Mouse (Mus musculus): Measurements from ENCODE around the gene Pm20d1.
"Not testable (repeated sequence)": the region's sequence is repeated elsewhere in the genome, so short reads cannot be mapped to it uniquely, and the experiment has no call there.

Pm20d1 gene

DNA sequence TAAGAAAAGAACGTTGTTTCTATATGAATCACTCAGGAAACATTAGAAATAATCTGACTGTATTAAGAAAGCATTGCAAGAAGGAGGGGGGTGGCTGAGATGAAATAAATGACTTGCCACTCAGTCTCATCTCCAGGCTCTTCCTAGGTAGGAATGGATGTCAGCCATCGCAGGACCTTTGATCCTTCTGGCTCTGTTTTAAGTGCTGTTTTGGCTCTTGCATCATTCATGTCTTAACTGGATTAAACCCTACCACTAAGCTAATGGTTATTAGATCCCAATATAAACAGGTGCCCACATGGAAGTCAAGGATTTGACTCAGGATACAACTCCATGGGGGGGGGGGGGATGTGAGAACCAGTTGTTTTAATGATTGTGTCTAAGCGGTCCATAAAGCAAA is 2.0 kb upstream of the Pm20d1 start:
- DNase-seq, result no peak

DNA sequence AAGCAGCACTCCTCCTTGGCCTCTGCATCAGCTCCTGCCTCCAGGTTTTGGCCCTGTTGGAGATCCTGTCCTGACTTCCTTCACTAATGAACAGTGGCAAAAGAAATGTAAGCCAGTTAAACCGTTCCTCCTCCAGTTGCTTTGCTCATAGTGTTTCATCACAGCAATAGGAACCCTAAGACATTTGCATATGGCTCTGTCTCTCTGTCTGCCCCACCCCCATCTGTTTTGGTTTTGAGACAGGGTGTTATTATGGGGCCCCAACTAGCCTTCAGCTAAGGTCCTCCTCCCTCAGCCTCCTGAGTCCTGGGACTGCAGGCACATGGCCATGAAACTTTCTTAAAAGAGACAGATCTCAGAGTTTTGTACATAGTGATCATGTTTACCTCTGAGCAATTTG is 2.8 kb downstream of the Pm20d1 start:
- no peak for DNase-seq

- DNase-seq, result no peak
Observed at GRCm38 (mm10) chr1:131801071-131801470, 3.9 kb downstream of the Pm20d1 start.

DNA sequence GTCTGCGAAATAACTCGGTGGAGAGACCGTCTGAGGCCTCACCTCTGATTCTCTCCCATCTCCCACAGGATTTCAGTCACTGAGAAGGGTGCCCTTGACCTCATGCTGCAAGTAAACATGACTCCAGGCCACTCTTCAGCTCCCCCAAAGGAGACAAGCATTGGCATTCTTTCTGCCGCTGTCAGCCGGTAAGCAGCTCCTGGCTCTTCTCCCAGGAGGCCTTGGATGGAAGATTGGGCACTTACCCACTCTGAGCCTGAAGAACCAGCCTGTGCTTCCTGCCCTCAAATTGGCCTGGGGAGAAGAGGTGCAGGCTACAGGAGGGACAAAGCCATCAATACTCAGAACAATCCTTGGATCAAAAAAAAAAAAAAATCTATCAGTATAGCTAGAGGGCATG is 5.5 kb downstream of the Pm20d1 start:
- DNase-seq, result no peak

GRCm38 (mm10) chr1:131804166-131804565 is 7.0 kb downstream of the Pm20d1 start:
- no peak for DNase-seq

DNA sequence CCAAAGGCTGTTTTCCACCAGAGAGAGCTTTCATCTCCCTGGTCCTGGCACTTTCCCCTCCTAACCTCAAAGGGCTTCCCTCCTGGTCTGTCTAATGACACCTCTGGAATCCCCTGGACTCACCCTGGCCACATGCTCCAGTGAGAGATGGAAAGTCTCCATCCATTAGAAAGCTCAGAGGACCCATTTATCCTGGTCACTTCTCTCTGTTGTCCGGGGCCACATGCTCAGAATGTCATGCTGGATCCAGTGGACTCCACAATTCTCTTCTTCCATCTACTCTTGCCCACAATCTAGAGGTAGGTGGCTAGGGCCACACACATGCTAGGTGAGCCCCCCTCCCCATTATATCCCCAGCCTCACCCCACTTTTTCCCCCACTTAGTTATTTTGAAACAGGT is 11.8 kb downstream of the Pm20d1 start:
- DNase-seq, result no peak

- no peak for DNase-seq
Observed at GRCm38 (mm10) chr1:131809651-131810050, 12.5 kb downstream of the Pm20d1 start.

- DNase-seq, result no peak
Observed at GRCm38 (mm10) chr1:131811393-131811792, 14.2 kb downstream of the Pm20d1 start.

GRCm38 (mm10) chr1:131812006-131812405 is 14.8 kb downstream of the Pm20d1 start:
- DNase-seq, result no peak

DNA sequence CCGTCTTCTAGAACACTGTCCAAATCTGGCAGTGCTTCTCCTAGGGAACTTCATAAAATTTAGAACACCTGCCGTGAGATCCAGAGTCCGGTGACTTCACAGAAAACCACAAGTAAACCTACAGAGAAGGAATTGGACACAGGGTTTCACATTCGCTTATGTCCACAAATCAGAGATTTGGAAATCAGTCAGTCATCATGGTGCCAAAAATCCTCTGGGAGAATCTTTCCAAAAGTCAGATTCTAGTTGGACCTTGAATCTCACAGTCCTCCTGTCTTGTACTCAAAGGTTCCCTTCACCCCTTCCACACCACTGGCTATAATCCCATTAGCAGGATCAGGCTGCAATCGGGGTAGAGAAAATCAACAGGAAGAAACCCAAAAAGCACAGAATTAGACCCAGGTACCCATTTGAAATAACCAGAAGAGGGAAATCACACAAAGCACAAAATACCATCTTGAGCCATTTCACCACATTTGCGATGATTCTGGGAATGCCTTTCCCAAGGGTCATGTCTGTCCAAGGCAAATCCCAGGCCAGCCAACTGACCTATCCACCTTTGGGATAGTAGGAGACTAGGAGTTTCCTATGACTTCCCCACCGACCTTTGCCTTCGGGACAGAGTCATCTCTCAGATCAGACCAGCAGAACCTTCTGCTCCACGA is 15.6 kb downstream of the Pm20d1 start:
- DNase-seq, result no peak

GRCm38 (mm10) chr1:131813731-131814130 is 16.6 kb downstream of the Pm20d1 start:
- DNase-seq, result no peak

DNA sequence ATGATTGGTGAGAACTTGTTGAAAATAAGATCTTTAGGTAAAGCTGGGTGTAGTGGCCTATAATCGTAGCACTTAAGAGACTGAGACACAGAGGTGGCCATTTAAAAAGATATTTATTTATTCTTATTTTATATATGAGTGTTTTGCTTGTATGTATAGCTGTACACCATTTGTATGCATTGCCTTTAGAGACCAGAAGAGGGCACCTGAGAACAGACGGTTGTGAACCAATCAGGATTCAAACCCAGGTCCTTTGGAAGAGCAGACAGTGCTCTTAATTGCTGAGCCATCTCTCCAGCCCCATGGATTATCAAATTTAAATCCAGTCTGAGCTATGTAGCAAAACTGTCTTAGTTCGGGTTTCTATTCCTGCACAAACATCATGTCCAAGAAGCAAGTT is 17.0 kb downstream of the Pm20d1 start:
- no peak for DNase-seq

DNA sequence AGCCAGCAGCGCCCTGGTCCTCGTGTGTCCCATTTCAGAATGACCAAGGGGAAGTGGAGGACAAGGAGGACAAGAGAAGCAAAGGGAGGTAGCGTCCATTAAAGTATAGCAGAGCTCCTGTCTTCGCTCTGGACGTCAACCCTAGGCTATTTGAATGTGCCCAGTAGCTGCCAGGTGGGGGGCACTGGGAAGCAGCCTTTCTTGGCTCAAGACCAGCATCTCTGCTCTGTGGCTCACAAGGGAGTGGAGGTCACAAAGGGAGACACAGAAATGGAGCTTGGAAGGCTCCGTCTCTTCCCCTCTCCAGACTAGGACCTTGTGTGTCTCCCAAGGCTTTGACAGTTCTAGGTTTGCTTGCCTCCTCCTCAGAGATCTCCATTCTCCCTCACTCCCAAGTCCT is 19.7 kb downstream of the Pm20d1 start:
- DNase-seq, result no peak

DNA sequence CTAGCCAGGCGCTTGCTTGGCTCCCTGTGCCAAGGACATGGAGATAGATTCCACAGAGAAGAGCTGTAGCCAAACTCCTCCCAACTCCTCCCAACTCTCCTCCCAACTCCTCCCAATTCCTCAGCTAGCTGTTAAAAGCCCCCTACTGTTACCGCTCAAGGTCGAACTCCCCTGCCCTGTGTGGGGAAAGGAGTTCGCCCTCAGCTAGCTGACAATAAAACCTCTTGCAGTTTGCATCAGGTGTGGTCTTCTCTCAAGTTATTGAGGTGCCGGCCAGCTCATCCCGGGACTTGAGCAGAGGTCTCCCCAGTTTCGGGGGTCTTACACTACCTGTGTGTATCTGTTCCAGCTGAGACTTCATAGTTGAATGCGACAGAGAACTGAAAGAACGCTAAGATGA is 23.2 kb downstream of the Pm20d1 start:
- DNase-seq, result not testable (repeated sequence)

DNA sequence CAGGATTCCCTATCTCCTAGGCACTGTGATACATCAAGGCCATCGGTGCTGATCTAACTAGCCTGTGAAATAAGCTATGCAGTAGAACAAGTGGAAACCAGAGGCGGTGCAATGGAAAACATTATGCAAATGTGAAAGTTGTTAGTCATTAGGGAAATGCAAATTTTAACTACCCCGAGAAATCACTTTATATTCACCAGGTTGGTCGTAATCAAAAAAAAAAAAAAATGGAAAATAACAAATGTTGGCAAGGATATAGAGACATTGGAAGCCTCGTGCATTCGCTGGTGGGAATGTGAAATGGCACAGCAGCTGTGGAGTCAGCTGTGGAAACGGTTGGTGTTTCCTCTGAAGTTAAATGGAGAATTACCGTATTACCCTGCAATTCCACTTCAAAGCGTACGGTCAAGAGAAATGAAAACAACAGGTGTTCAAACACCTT is 23.7 kb downstream of the Pm20d1 start:
- no peak for DNase-seq

GRCm38 (mm10) chr1:131822292-131822691 is 25.1 kb downstream of the Pm20d1 start:
- no peak for DNase-seq

- DNase-seq, result no peak
Observed at GRCm38 (mm10) chr1:131822856-131823492, 25.8 kb downstream of the Pm20d1 start.

DNA sequence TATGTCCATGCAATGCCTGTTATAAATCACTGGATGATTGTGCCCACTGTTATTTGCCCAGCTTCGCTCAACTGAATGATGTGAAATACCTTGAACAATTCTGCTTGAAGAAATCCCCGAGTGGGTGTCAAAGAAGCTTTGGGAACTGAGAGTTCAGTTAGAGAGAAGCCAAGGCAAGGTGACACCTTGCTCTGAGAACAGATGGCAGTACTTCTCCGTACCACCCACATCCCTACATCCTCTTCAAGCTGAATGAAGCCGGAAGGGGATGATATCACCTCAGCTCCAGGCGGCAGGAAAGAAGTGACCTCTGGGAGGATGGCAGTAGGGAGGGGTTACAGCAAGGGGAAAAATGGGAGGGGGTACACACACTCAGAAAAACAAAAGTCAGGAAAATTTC is 26.4 kb downstream of the Pm20d1 start:
- DNase-seq, result no peak

DNA sequence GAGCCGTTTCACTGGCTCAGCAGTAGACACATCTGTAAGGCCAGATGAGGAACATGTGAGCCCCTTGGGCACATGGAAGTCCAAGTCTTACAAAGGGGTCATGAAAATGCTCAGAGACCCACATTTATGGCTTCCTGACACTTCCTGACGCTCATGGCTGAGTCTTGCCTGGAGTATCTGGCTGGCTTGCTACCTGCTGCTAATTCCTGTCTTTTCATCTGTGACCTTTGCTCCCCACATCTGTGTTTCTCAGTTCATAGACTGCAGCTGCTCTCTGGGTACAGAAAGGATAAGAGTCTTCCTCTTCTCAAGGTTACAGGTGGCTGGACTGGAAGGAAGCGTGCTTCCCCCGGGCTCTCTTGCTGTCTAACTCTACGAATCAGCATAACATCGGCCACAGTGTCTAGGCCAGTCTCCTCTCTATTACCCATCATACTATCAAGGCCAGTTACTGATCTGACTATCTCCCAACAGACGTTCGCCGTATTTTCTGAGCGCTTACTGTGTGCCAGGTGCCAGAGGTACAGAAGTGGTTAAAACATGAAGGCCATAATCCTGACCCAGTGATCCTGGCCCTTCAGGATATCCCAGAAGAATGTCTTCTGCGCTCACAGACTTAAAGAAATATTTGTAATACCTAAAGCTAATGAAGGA is 27.5 kb downstream of the Pm20d1 start:
- no peak for DNase-seq

GRCm38 (mm10) chr1:131827207-131827786 is 30.1 kb downstream of the Pm20d1 start, which contains the start of gene Slc41a1:
TSS of gene Slc41a1 (plus strand) at chr1:131827493.
- DNase-seq, result no peak

DNA sequence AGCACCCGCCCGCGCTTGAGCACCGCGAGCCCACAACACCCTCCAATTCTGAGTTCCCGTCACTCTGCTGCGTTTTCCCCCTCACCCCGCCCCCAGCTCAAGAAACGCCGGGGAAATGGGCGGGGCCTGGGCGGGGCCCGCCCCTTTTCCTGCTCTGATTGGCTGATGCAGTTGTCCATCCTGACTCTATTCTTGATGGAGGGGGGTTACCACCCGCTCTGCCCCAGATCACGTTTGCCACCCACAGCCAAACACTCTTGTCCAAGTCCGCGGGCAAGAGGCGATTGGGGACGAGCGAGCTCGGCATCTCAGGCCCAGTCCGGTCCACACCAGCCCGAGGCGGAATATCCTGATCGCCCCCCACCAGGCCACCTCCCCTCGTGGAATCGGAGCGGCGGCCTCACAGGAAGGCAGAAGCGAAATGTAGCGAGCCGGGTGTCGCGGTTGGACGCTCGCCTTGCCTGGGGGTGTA is 30.6 kb downstream of the Pm20d1 start:
- DNase-seq, result peak; percentile 95

DNA sequence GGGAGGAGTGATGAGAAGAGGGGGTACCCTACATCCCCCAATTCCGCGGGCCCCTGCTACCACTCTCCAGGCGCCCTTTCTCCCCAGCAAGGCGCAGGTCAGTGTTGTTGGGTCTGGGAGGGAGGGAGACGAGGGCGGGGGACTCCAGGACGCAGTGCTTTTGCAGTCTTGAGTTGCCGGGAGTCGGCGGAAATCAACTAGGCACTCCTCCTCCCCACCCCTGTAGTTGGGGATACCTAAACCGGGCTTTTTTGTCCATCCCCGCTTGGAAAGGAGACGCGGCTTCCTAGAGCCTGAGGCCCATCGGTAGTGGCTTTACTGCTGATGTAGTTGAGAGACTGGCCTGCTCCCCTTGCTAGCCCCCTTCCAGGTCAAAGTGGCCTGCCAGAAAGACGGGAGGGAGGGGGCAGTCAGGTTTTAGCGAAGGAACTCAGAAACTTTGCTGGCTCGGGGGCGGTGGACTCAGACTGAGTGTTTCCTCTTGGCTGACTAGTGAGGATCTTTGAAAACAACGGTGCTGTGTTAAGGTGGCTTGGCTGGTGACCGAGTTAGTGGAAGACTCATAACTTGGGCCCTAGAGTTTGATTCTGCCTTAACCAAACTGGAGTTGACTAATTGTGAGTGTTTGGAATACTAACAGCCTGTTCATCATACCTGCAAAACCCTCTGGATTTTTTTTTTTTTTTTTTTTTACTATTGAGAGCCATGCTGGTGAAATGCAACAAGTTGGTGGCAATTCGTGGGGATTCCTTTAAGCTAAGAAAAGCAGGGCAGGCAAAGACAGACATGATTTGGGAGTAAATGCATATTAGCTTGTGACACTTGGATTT is 31.3 kb downstream of the Pm20d1 start:
- no peak for DNase-seq

DNA sequence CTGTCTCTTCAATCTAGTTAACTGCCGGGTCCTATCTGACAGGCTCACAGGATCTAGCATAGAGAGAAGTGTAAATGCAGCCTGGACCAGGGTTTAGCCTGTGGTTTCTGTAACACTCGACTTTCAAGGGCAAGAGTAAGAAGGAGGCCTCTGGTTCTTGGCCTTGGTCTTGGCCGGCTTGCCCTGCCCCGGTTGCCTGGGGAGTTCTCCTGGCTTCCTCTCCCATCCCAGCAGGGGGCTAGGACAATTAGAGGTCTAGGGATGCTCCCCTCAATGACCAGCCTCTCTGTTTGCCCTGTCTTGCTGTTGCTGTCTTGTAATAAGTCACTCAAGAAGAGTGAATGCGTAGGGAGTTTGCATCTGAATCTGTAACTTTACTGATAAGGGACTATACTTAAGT is 32.1 kb downstream of the Pm20d1 start:
- no peak for DNase-seq

All from cerebellum, adult 8-10 months (tissue).